Mouse (Mus musculus) cerebellum, adult 9-10 months (tissue): ENCODE data around the gene Tbx18.

Experiments used
- DNase-seq: peaks from one replicate; pipeline ENCODE4 v3.0.0; 2022

The Tbx18 gene

GRCm38 (mm10) chr9:87708151-87708550, 22.9 kb downstream of the Tbx18 start:
- peak; percentile 14 for DNase-seq

GRCm38 (mm10) chr9:87702267-87702666, 28.8 kb downstream of the Tbx18 start:
- DNase-seq: no peak

GRCm38 (mm10) chr9:87686981-87687380, 44.1 kb downstream of the Tbx18 start:
- no peak for DNase-seq

GRCm38 (mm10) chr9:87682247-87682646, 48.8 kb downstream of the Tbx18 start:
- DNase-seq: no peak
